Mouse (Mus musculus) hindbrain, embryonic 16.5 days (tissue): ENCODE results near the gene Tead3. TPM values are rescaled to one million over a fixed set of nuclear protein-coding genes. Genes with fewer than 3 reads are reported as not detected.
"Not testable (repeated sequence)": the region's sequence is repeated elsewhere in the genome, so short reads cannot be mapped to it uniquely, and the experiment has no call there.

ENCODE experiments used
- ATAC-seq: fragments of 200-750 bp; cut with Nextera tagmentation; 2 replicates; pipeline ENCODE4 v1.8.0; 2017; ENCODE audit warnings: moderate TSS enrichment, moderate library complexity
- H3K27ac ChIP-seq: fragments of 300-500 bp; sonication (generic); 2 replicates; pipeline ENCODE4 v1.5.1; 2014; ENCODE audit warnings: low read depth, mild to moderate bottlenecking, control low read depth, low read length, moderate library complexity
- H3K27me3 ChIP-seq: fragments of 300-500 bp; sonication (generic); replicated peaks from 2 replicates; pipeline ENCODE4 v1.6.1; 2014; ENCODE audit warnings: low read length; ENCODE audit not compliant: control insufficient read depth, insufficient read depth
- H3K36me3 ChIP-seq: fragments of 300-500 bp; sonication (generic); 2 replicates; pipeline ENCODE4 v1.6.1; 2014; ENCODE audit warnings: mild to moderate bottlenecking, low read length, moderate library complexity, mixed read lengths; ENCODE audit not compliant: control insufficient read depth, insufficient read depth
- H3K4me1 ChIP-seq: fragments of 300-500 bp; sonication (generic); 2 replicates; pipeline ENCODE4 v1.6.1; 2014; ENCODE audit warnings: low read depth, low read length; ENCODE audit not compliant: control insufficient read depth, insufficient read depth
- H3K4me2 ChIP-seq: fragments of 300-500 bp; sonication (generic); 2 replicates; pipeline ENCODE4 v1.6.1; 2014; ENCODE audit warnings: mild to moderate bottlenecking, low read length, control low read depth, moderate library complexity
- H3K4me3 ChIP-seq: fragments of 300-500 bp; sonication (generic); 2 replicates; pipeline ENCODE4 v1.5.1; 2014; ENCODE audit warnings: mild to moderate bottlenecking, low read length, control low read depth, moderate library complexity
- H3K9ac ChIP-seq: fragments of 300-500 bp; sonication (generic); 2 replicates; pipeline ENCODE4 v1.6.1; 2014; ENCODE audit warnings: low read depth, mild to moderate bottlenecking, control low read depth, low read length, moderate library complexity
- H3K9me3 ChIP-seq: fragments of 300-500 bp; sonication (generic); 2 replicates; pipeline ENCODE4 v1.6.1; 2014; ENCODE audit warnings: mild to moderate bottlenecking, low read length, moderate library complexity; ENCODE audit not compliant: control insufficient read depth
- WGBS: fragments of 180-500 bp; shearing (Covaris S2); extraction: QIAGEN DNeasy Blood & Tissue Kit; methylation state at CpG from one replicate; pipeline ENCODE4 v1.1.7; 2014; 5-methylcytosine and 5-hydroxymethylcytosine counted together
- polyA plus RNA-seq: library from polyadenylated mRNA; unstranded; fragments of >200 nt; fragmentation: Nextera tagmentation; extraction: Ambion mirVana; gene quantifications from 2 replicates; pipeline ENCODE4 v1.2.1, GENCODE M21; 2015

The Tead3 gene
- polyA plus RNA-seq, 1 experiment from 2014 or later: 1.4 TPM

DNA sequence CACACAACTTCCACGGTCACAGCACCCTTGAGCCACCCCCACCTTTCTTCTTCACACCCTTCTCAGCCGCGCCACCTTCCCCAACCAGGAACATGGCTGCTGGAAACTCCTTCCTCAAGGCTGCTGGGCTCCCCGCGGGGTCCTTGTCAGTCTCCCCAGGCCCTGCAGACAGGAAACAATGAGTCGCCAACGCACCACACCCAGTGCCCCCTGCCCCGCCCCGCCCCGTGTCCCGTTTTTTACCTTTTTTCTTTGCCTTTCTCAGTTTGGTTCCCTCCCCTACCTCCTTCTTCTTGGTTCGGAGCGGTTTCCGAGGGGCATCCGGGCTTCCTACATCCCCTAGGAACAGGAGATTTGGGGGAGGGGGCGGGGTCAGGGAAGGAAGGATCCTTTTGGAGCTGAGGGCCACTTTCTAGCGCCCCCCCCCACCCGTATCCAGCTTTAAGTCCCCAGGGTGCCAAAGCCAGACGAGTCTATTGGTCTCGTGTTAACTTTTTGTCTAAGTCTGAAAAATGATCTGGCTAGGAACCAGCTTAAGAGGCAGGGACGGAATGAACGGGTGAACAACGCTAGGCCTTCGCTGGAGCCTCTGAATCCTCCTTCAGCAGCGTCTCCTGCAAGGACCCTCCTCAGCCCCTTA, 12.2 kb upstream of the Tead3 start:
- WGBS: 2% methylated on average over 25 of the region's 25 CpGs
- Histone ChIP-seq H3K27ac (no peak overlapping the region), H3K4me2 (peak overlapping the region; percentile 50), H3K27me3 (peaks cover 39% of the 10 kb centered on the region), H3K4me1 (peaks cover 20% of the 10 kb centered on the region), H3K36me3 (no peaks in the 10 kb centered on the region), H3K9ac (peak overlapping the region; percentile 47), H3K4me3 (peak overlapping the region; percentile 38), H3K9me3 (no peaks in the 10 kb centered on the region)
- ATAC-seq: no peak; the same call in 1 of the 2 replicates

DNA sequence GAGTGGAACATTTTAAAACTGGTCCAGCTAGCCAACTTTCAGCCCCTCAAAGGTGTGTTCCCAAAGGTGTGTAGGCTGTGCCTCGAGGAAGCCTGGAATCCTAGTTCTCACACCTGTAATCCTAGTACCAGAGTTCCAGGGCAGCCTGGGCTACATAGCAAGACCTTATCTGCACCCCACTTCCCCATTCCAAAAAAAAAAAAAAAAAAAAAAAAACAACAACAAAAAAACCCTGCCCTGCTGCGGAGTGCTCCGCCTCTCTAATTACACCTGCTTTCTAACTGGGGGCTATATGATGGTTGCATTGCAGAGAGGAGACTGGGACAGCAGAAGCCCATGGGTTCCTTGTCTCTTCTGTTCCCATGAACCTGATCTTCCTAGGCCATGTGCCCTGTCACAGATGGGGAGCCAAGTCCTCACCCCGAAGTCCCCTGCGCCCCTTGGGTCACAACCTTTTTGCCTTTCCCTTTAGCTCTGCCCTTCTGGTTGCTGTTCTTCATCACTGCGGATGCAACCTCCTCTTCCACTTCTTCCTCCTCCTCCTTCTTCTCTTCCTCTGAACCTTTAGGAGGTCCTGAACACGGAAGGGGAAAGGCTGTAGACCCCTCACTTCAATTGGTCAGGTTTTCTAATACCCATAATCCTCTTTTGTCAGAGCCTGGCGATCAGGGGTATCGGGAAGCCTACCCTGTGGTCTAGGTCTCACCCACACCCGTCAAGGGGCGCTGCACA, 11.5 kb upstream of the Tead3 start:
- Histone ChIP-seq H3K36me3 (no peaks in the 10 kb centered on the region), H3K9ac (peak overlapping the region; percentile 47), H3K4me2 (peak overlapping the region; percentile 50), H3K27me3 (peaks cover 39% of the 10 kb centered on the region), H3K27ac (no peak overlapping the region), H3K4me3 (peak overlapping the region; percentile 38), H3K9me3 (no peaks in the 10 kb centered on the region), H3K4me1 (peaks cover 20% of the 10 kb centered on the region)
- 36% methylated on average over 11 of the region's 11 CpGs for WGBS
- no peak for ATAC-seq

DNA sequence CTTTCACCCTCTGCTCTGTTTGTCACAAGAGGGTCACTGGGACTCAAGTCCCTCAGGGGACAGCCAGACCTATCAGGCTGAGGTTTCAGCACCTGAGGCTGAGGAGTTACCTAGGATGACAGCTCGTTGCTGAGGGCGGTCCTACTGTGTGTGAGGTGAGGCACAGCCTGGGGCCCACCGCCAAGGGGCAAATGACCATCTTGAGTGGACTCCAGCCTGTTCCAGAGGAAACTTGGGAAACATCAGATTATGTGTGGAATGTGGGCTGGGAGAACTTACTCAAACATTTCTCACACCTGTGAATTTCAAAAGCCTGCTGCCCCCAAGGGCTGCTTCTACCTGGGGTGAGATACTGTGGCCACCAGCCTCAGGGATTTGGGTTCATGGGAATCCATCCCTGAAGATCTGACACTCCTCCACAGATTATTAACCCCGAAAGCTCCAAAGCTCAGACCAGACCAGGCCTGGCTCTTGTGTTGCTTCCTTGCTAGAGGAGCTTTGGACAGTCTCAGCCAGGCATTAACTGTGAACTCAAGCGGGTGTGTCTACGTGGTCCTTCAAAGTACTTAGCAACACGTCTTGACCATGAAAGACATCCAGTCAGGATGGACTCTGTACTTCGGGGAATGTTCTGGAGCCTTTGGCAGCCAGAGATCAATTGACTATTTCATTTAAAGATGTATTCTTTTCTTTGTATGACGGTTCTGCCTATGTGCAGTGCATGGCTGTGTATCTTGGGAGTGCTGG, 10.1 kb upstream of the Tead3 start:
- no peaks in the 10 kb centered on the region for H3K9me3 ChIP-seq

GRCm38 (mm10) chr17:28358576-28359261, 8.1 kb upstream of the Tead3 start:
- WGBS: 21% methylated on average over 22 of the region's 24 CpGs
- H3K4me3 ChIP-seq, H3K36me3 ChIP-seq, H3K9me3 ChIP-seq, ATAC-seq, H3K27ac ChIP-seq, H3K9ac ChIP-seq, H3K4me2 ChIP-seq: not testable (repeated sequence)
- Histone ChIP-seq H3K4me1 (peaks cover 11% of the 10 kb centered on the region), H3K27me3 (peaks cover 23% of the 10 kb centered on the region)

More for the DNA sequence above, 10.1 kb upstream of the Tead3 start:
- H3K4me3 ChIP-seq: no peak overlapping the region
- peaks cover 34% of the 10 kb centered on the region for H3K27me3 ChIP-seq
- no peak for ATAC-seq
- H3K36me3 ChIP-seq: no peaks in the 10 kb centered on the region
- H3K27ac ChIP-seq: no peak overlapping the region
- no peak overlapping the region for H3K4me2 ChIP-seq
- peaks cover 20% of the 10 kb centered on the region for H3K4me1 ChIP-seq
- WGBS: 82% methylated on average over 9 of the region's 9 CpGs
- no peak overlapping the region for H3K9ac ChIP-seq

GRCm38 (mm10) chr17:28355871-28356270, 5.3 kb upstream of the Tead3 start:
- WGBS: 88% methylated on average over 12 of the region's 12 CpGs
- H3K4me3 ChIP-seq: no peak overlapping the region
- no peaks in the 10 kb centered on the region for H3K36me3 ChIP-seq
- H3K27me3 ChIP-seq: peaks cover 22% of the 10 kb centered on the region
- H3K4me2 ChIP-seq: no peak overlapping the region
- no peak for ATAC-seq
- H3K27ac ChIP-seq: no peak overlapping the region
- H3K9me3 ChIP-seq: no peaks in the 10 kb centered on the region
- no peaks in the 10 kb centered on the region; the same call in 1 of the 2 replicates for H3K4me1 ChIP-seq
- no peak overlapping the region for H3K9ac ChIP-seq

DNA sequence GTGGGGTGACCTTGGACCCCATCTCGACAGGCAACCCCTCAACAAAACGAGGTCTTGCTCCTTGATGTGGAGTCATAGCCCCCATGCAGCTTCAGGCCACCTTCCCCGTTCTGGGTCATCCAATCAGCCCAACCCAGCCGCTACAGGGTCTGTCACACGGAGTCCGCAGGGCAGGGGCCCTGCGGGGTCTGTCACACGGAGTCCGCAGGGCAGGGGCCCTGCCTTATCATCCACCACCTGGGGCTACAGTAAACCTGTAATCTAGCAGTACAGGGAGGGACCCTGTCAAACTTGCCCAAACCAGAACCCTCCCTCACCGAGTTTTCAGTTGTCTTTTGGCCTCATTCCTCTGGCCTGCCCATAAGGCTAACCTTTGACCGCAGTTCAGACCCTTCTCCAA, 1.4 kb upstream of the Tead3 start:
- no peak overlapping the region for H3K4me3 ChIP-seq
- no peaks in the 10 kb centered on the region for H3K9me3 ChIP-seq
- H3K27me3 ChIP-seq: peaks cover 15% of the 10 kb centered on the region
- WGBS: 11% methylated on average over 11 of the region's 11 CpGs
- H3K9ac ChIP-seq: no peak overlapping the region
- ATAC-seq: no peak
- H3K27ac ChIP-seq: no peak overlapping the region
- no peaks in the 10 kb centered on the region for H3K36me3 ChIP-seq
- H3K4me2 ChIP-seq: no peak overlapping the region
- peaks cover 9% of the 10 kb centered on the region; the same call in 1 of the 2 replicates for H3K4me1 ChIP-seq

- H3K27ac ChIP-seq: no peak overlapping the region; the same call in 1 of the 2 replicates
- H3K4me3 ChIP-seq: peak overlapping the region; percentile 66
- H3K36me3 ChIP-seq: no peaks in the 10 kb centered on the region
- no peak; the same call in 1 of the 2 replicates for ATAC-seq
- H3K4me2 ChIP-seq: peak overlapping the region; percentile 92
- WGBS: under 1% methylated on average over 29 of the region's 29 CpGs
- no peaks in the 10 kb centered on the region for H3K9me3 ChIP-seq
- H3K27me3 ChIP-seq: peaks cover 15% of the 10 kb centered on the region
- H3K4me1 ChIP-seq: peaks cover 9% of the 10 kb centered on the region; the same call in 1 of the 2 replicates
- H3K9ac ChIP-seq: peak overlapping the region; percentile 73
These were observed 805 bp upstream of the Tead3 start for GRCm38 (mm10) chr17:28351353-28351890.

- H3K4me3 ChIP-seq: peak overlapping the region; percentile 66
- under 1% methylated on average over 35 of the region's 54 CpGs for WGBS
These were observed 634 bp downstream of the Tead3 start for GRCm38 (mm10) chr17:28349901-28350465.

More at GRCm38 (mm10) chr17:28349901-28350465, 634 bp downstream of the Tead3 start:
- Histone ChIP-seq H3K27me3 (peaks cover 15% of the 10 kb centered on the region), H3K9me3 (no peaks in the 10 kb centered on the region), H3K4me2 (peak overlapping the region; percentile 92), H3K4me1 (peaks cover 18% of the 10 kb centered on the region), H3K9ac (peak overlapping the region; percentile 73), H3K36me3 (no peaks in the 10 kb centered on the region), H3K27ac (peak overlapping the region; percentile 57; the same call in 1 of the 2 replicates)
- ATAC-seq: peak; percentile 32
